Mouse (Mus musculus) inflammation-experienced regulatory T-cells, adult 16 weeks (primary cell): ENCODE data around the gene Gm21833. TPM values are rescaled to one million over a fixed set of nuclear protein-coding genes. Genes with fewer than 3 reads are reported as not detected.

Source experiments
- polyA plus RNA-seq: library from polyadenylated mRNA; unstranded; fragments of 100-300 nt; shearing (Covaris generic); gene quantifications from one replicate; pipeline ENCODE4 v1.2.1, GENCODE M21; 2017

The Gm21833 gene
- not detected for polyA plus RNA-seq

GRCm38 (mm10) chr16:82828082-82828481 lies at the start of gene Gm21833:
TSS of gene Gm21833 (plus strand) at chr16:82828382.

